Comparison of ENCODE assay signal across 21 mouse cellular contexts in genomic region chr10:8236780-8237571, GRCm38 (mm10).
DNase-seq lines count a peak whose midpoint lies in the region; ATAC-seq lines count a peak whose summit lies in the region.
"Had no signal": no experiment of that assay in that cellular context is flagged by ENCODE, and none has a peak within 500 bp of the region (broad histone marks: within the 10 kb centered on the region; RNA-seq: fewer than 3 reads in every experiment).

No protein-coding gene starts in this region.

- H3K36me3 ChIP-seq in lung, embryonic 16.5 days (ENCODE audit: control insufficient read depth, insufficient read depth, low read length) = no peaks in the 10 kb centered on the region
- H3K36me3 ChIP-seq: forebrain, embryonic 10.5 days; G1E; heart, embryonic 12.5 days; hindbrain, embryonic 15.5 days; limb, embryonic 13.5 days had no signal

- intact Hi-C loops in heart, postnatal 36 days (cut with DNase I) = no loop called here

- peak; percentile 74 for ATAC-seq in lung, embryonic 16.5 days (ENCODE audit: low read depth)
- ATAC-seq: CD4-positive, CD25-positive, alpha-beta regulatory T cell, adult 4 months; intestine, postnatal 0 days; midbrain, embryonic 16.5 days had no signal

- WGBS in lung, embryonic 16.5 days = 60% methylated on average over 10 of the region's 10 CpGs

- peak; percentile 58 for DNase-seq in heart, adult 11 months
- no peak for DNase-seq in heart, postnatal 36 days
- DNase-seq in lung, postnatal 14 days = no peak
- peak; percentile 44 to 76 for DNase-seq in left cerebral cortex, adult 9 months (ENCODE audit: low spot score in 2 of 2)
- peak; percentile 59 for DNase-seq in right cerebral cortex, postnatal 25 days
- no peak for DNase-seq in adrenal gland, postnatal 36 days
- DNase-seq in gastrocnemius, adult 8-10 months (ENCODE audit: low spot score in 2 of 2) = no peak
- DNase-seq: cerebellum, postnatal 14 days; embryo, embryonic 11 days; kidney, postnatal 25 days had no signal

- H3K4me1 ChIP-seq in lung, embryonic 16.5 days (replicated peaks; ENCODE audit: control insufficient read depth, insufficient read depth, low read length) = peaks cover 12% of the 10 kb centered on the region; the same call in 1 of the 2 replicates
- H3K4me1 ChIP-seq: embryonic facial prominence, embryonic 15.5 days; forebrain, embryonic 10.5 days; hindbrain, embryonic 15.5 days; megakaryocyte, embryonic 14.5 days had no signal

- no peaks in the 10 kb centered on the region for H3K9me3 ChIP-seq in lung, embryonic 16.5 days (ENCODE audit: control insufficient read depth, low read length)
- H3K9me3 ChIP-seq: embryonic facial prominence, embryonic 15.5 days; G1E; hindbrain, embryonic 15.5 days; limb, embryonic 13.5 days had no signal

- H3K4me3 ChIP-seq in lung, embryonic 16.5 days (ENCODE audit: low read length) = no peak overlapping the region
- H3K4me3 ChIP-seq: embryonic facial prominence, embryonic 15.5 days; forebrain, embryonic 10.5 days; heart, embryonic 12.5 days; hindbrain, embryonic 15.5 days; limb, embryonic 13.5 days; megakaryocyte, embryonic 14.5 days had no signal

- peak overlapping the region; percentile 47 for H3K27ac ChIP-seq in lung, embryonic 16.5 days (ENCODE audit: low read length)
- H3K27ac ChIP-seq: embryonic facial prominence, embryonic 15.5 days; forebrain, embryonic 10.5 days; hindbrain, embryonic 15.5 days; limb, embryonic 13.5 days had no signal

- no peaks in the 10 kb centered on the region for H3K27me3 ChIP-seq in lung, embryonic 16.5 days (ENCODE audit: control insufficient read depth, insufficient read depth, low read depth, low read length)
- H3K27me3 ChIP-seq: embryonic facial prominence, embryonic 15.5 days; heart, embryonic 12.5 days; hindbrain, embryonic 15.5 days; limb, embryonic 13.5 days had no signal

- no peak overlapping the region for H3K9ac ChIP-seq in lung, embryonic 16.5 days (ENCODE audit: low read length)
- H3K9ac ChIP-seq: embryonic facial prominence, embryonic 15.5 days; heart, embryonic 12.5 days; hindbrain, embryonic 15.5 days; limb, embryonic 13.5 days had no signal

- H3K4me2 ChIP-seq in lung, embryonic 16.5 days (ENCODE audit: low read depth, low read length) = no peak overlapping the region
- H3K4me2 ChIP-seq: embryonic facial prominence, embryonic 15.5 days; heart, embryonic 12.5 days; hindbrain, embryonic 15.5 days; limb, embryonic 13.5 days had no signal

Comparison
In these comparisons a context has a peak if more than half of its experiments do, and no peak if none do; other contexts are left out.
1. DNase-seq: peak in heart, adult 11 months (single experiment), left cerebral cortex, adult 9 months (2 of 2) and right cerebral cortex, postnatal 25 days (single experiment); none in heart, postnatal 36 days (0 of 2), lung, postnatal 14 days (single experiment), adrenal gland, postnatal 36 days (0 of 2) and gastrocnemius, adult 8-10 months (0 of 2).